Mouse (Mus musculus) B cell, adult 2 months (primary cell): Measurements from ENCODE around the gene Mob2.

Source experiments
- DNase-seq, 2 experiments: peaks; one replicate each; pipeline ENCODE4 v3.0.0; 2022

Mob2 gene

GRCm38 (mm10) chr7:142020827-142021226 lies 40.0 kb downstream of the Mob2 start:
- no peak for DNase-seq

GRCm38 (mm10) chr7:142019699-142020098 lies 41.2 kb downstream of the Mob2 start:
- DNase-seq, result no peak

- DNase-seq, result peak; percentile 51 to 64
Measured at GRCm38 (mm10) chr7:142016562-142016961, 44.3 kb downstream of the Mob2 start.

GRCm38 (mm10) chr7:142001597-142002340 lies 59.1 kb downstream of the Mob2 start:
- DNase-seq, result no peak

GRCm38 (mm10) chr7:142000661-142001060 lies 60.2 kb downstream of the Mob2 start:
- no peak for DNase-seq

- no peak for DNase-seq
Measured at GRCm38 (mm10) chr7:141994121-141994520, 66.7 kb downstream of the Mob2 start.

- DNase-seq, result no peak
Measured at GRCm38 (mm10) chr7:141991183-141991582, 69.7 kb downstream of the Mob2 start.

GRCm38 (mm10) chr7:141988314-141988806 lies 72.5 kb downstream of the Mob2 start:
- no peak for DNase-seq

- DNase-seq, result no peak
Measured at GRCm38 (mm10) chr7:141981237-141981636, 79.6 kb downstream of the Mob2 start.

GRCm38 (mm10) chr7:141979247-141979646 lies 81.6 kb downstream of the Mob2 start:
- DNase-seq, result no peak

- DNase-seq, result no peak
Measured at GRCm38 (mm10) chr7:141978003-141978402, 82.9 kb downstream of the Mob2 start.

GRCm38 (mm10) chr7:141972831-141973619 lies 87.8 kb downstream of the Mob2 start:
- peak; percentile 17 to 26 for DNase-seq

- DNase-seq, result no peak
Measured at GRCm38 (mm10) chr7:141966281-141966680, 94.6 kb downstream of the Mob2 start.

GRCm38 (mm10) chr7:141962521-141962920 lies 98.3 kb downstream of the Mob2 start:
- DNase-seq, result no peak

GRCm38 (mm10) chr7:141961491-141961890 lies 99.4 kb downstream of the Mob2 start:
- DNase-seq, result no peak

- DNase-seq, result no peak
Measured at GRCm38 (mm10) chr7:141960926-141961325, 99.9 kb downstream of the Mob2 start.

- no peak for DNase-seq
Measured at GRCm38 (mm10) chr7:141959133-141959532, 101.7 kb downstream of the Mob2 start.
